Mouse (Mus musculus) limb, embryonic 11.5 days (tissue): ENCODE measurements around the gene Abhd12b. TPM values are rescaled to one million over a fixed set of nuclear protein-coding genes. Genes with fewer than 3 reads are reported as not detected.

Experiments
- ATAC-seq: fragments of 200-750 bp; cut with Nextera tagmentation; 2 replicates; pipeline ENCODE4 v1.8.0; 2017; ENCODE audit warnings: low read depth; ENCODE audit not compliant: insufficient number of reproducible peaks, low FRiP score, low TSS enrichment
- DNase-seq: peaks from one replicate; pipeline ENCODE4 v3.0.0-alpha.2; 2015; ENCODE audit warnings: low spot score
- H3K27ac ChIP-seq: fragments of 300-500 bp; sonication (generic); replicated peaks from 2 replicates; pipeline ENCODE4 v1.5.1; 2014; ENCODE audit warnings: low read depth, mild to moderate bottlenecking, low read length
- H3K27me3 ChIP-seq: fragments of 300-500 bp; sonication (generic); 2 replicates; pipeline ENCODE4 v1.6.1; 2014; ENCODE audit warnings: mild to moderate bottlenecking, low read length, mixed read lengths; ENCODE audit not compliant: control insufficient read depth, insufficient read depth
- H3K36me3 ChIP-seq: fragments of 300-500 bp; sonication (generic); 2 replicates; pipeline ENCODE4 v1.6.1; 2014; ENCODE audit warnings: mild to moderate bottlenecking, low read length, moderate library complexity, mixed read lengths; ENCODE audit not compliant: control insufficient read depth, insufficient read depth
- H3K4me1 ChIP-seq: fragments of 300-500 bp; sonication (generic); 2 replicates; pipeline ENCODE4 v1.6.1; 2014; ENCODE audit warnings: low read length, mixed read lengths; ENCODE audit not compliant: control insufficient read depth, insufficient read depth
- H3K4me2 ChIP-seq: fragments of 300-500 bp; sonication (generic); 2 replicates; pipeline ENCODE4 v1.6.1; 2014; ENCODE audit warnings: low read depth, mild to moderate bottlenecking, moderate library complexity; ENCODE audit not compliant: severe bottlenecking
- H3K4me3 ChIP-seq: fragments of 300-500 bp; sonication (generic); 2 replicates; pipeline ENCODE4 v1.5.1; 2014; ENCODE audit warnings: low read depth, low read length
- H3K9ac ChIP-seq: fragments of 300-500 bp; sonication (generic); 2 replicates; pipeline ENCODE4 v1.6.1; 2014; ENCODE audit warnings: mild to moderate bottlenecking, low read length
- H3K9me3 ChIP-seq: fragments of 300-500 bp; sonication (generic); 2 replicates; pipeline ENCODE4 v1.6.1; 2016; ENCODE audit warnings: low read length; ENCODE audit not compliant: control insufficient read depth
- WGBS: fragments of 180-500 bp; shearing (Covaris S2); extraction: QIAGEN DNeasy Blood & Tissue Kit; methylation state at CpG from one replicate; pipeline ENCODE4 v1.1.7; 2014; 5-methylcytosine and 5-hydroxymethylcytosine counted together
- polyA plus RNA-seq: library from polyadenylated mRNA; unstranded; fragments of >200 nt; fragmentation: Nextera tagmentation; extraction: Ambion mirVana; gene quantifications from 2 replicates; pipeline ENCODE4 v1.2.1, GENCODE M21; 2014

The Abhd12b gene
- polyA plus RNA-seq: 0.15 TPM in 1 of 2 replicates, not detected in the other

GRCm38 (mm10) chr12:70153842-70154241, at the start of gene Abhd12b:
Abhd12b (plus strand) TSS chr12:70154142.
- 59% methylated on average over 3 of the region's 3 CpGs for WGBS
- no peak within 1 kb of the TSS for H3K4me2 ChIP-seq
- no peak for DNase-seq

GRCm38 (mm10) chr12:70104199-70104598, 49.7 kb upstream of the Abhd12b start:
- H3K4me1 ChIP-seq: 0 out of 2 replicates have a peak, but pooled peaks cover 6% of the 10 kb centered on the region
- no peak for DNase-seq

More at GRCm38 (mm10) chr12:70153842-70154241, at the start of gene Abhd12b:
- H3K4me1 ChIP-seq: 0 out of 2 replicates have a peak, but pooled peaks cover 1% of the 10 kb centered on the region
- H3K27me3 ChIP-seq: no peaks in the 10 kb centered on the region
- H3K9me3 ChIP-seq: no peaks in the 10 kb centered on the region
- ATAC-seq: no peak
- no peaks in the 10 kb centered on the region for H3K36me3 ChIP-seq
- no peak within 1 kb of the TSS for H3K9ac ChIP-seq
- no peak within 1 kb of the TSS for H3K4me3 ChIP-seq
- H3K27ac ChIP-seq: no peak within 1 kb of the TSS

DNA sequence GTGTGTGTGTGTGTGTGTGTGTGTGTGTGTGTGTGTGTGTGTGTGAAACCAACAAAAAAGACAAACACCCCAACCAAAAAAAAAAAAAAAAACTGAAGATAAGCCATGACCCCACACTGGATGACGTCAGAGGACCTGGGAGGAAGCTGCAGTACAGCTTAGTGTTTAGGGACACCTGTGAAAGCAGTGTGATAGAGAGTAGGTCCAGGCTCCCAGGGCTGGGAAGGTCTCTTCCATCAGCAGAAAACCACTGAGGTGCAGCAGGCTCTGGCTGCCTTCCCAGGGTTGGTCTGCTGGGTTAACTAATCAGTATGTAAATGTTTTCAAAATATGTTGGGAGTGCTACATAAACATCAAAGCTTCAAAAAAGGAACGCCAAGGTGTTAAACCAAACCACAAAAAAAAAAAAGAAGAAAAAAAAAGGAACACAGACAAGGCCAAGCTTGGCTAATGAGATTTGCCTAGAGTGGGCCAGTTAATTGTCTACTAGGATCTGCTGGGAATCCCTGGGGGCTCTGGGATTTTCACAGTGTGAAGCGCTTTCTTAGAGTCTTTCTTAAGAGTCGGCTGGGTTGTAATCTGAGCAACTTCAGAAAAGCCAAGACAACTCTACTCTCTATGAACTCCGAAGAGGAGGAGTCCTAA, 49.0 kb upstream of the Abhd12b start:
- no peak overlapping the region for H3K4me3 ChIP-seq
- ATAC-seq (no peak), DNase-seq (no peak)
- 0 out of 2 replicates have a peak, but pooled peaks cover 6% of the 10 kb centered on the region for H3K4me1 ChIP-seq
- H3K9me3 ChIP-seq: no peaks in the 10 kb centered on the region
- no peak overlapping the region for H3K27ac ChIP-seq
- H3K9ac ChIP-seq: no peak overlapping the region
- no peaks in the 10 kb centered on the region for H3K36me3 ChIP-seq
- H3K4me2 ChIP-seq: no peak overlapping the region
- WGBS: 27% methylated on average over 5 of the region's 5 CpGs
- no peaks in the 10 kb centered on the region for H3K27me3 ChIP-seq

More at GRCm38 (mm10) chr12:70104199-70104598, 49.7 kb upstream of the Abhd12b start:
- no peak overlapping the region for H3K27ac ChIP-seq
- H3K9me3 ChIP-seq: no peaks in the 10 kb centered on the region
- ATAC-seq: no peak
- H3K27me3 ChIP-seq: no peaks in the 10 kb centered on the region
- WGBS: 52% methylated on average over 4 of the region's 4 CpGs
- H3K4me3 ChIP-seq: no peak overlapping the region
- no peak overlapping the region for H3K4me2 ChIP-seq
- H3K36me3 ChIP-seq: no peaks in the 10 kb centered on the region
- no peak overlapping the region for H3K9ac ChIP-seq

DNA sequence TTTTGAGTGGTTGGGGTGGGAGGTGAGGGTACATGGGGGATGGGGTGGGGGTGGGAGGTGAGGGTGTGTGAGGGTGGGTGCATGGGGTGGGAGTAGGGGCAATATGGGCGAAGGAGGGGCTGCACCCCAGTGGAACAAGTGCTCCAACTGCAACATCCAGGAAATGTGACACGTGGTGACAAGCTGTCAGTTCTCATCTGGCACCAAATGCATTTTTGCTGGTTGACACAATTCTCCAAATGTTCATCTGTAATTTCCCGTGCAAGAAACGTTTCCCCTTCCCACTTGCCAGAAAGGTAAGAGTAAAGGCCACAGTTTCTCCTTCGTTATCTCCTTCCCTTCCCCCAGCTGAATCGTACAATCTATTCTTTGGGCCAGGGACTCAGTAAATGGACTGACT, 48.1 kb upstream of the Abhd12b start:
- WGBS: 70% methylated on average over 6 of the region's 6 CpGs
- no peaks in the 10 kb centered on the region for H3K9me3 ChIP-seq
- no peak overlapping the region for H3K9ac ChIP-seq
- H3K4me1 ChIP-seq: peaks cover 10% of the 10 kb centered on the region; the same call in 1 of the 2 replicates
- H3K27ac ChIP-seq: no peak overlapping the region
- no peak overlapping the region for H3K4me2 ChIP-seq
- peaks cover 4% of the 10 kb centered on the region; the same call in 1 of the 2 replicates for H3K27me3 ChIP-seq
- DNase-seq (no peak), ATAC-seq (no peak)
- H3K4me3 ChIP-seq: no peak overlapping the region
- H3K36me3 ChIP-seq: no peaks in the 10 kb centered on the region

- Histone ChIP-seq H3K27me3 (peaks cover 4% of the 10 kb centered on the region; the same call in 1 of the 2 replicates), H3K9ac (no peak overlapping the region), H3K36me3 (no peaks in the 10 kb centered on the region), H3K4me3 (no peak overlapping the region), H3K4me1 (peaks cover 10% of the 10 kb centered on the region; the same call in 1 of the 2 replicates), H3K27ac (no peak overlapping the region), H3K9me3 (no peaks in the 10 kb centered on the region), H3K4me2 (no peak overlapping the region)
- ATAC-seq: no peak
- 75% methylated on average over 9 of the region's 9 CpGs for WGBS
- DNase-seq: no peak
Observed at GRCm38 (mm10) chr12:70106508-70106907, 47.4 kb upstream of the Abhd12b start.

DNA sequence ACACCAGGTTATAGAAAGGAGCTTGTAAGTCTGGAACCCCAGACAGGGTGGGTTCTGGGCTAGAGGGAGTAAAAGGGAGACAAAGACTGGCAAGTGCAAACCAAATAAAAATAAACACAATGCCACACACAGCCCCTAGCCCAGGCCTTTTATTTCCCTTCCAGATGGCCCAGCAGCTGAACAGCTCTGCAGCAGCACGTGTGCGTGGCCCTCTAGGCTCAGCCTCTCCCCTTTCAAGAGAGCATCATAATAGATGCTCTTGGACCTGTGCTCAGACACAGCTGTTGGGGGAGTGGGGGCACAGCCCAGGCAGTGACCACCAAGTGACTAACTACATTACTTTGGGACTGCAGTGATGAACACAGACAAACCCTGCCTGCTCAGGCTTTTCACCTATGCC, 45.8 kb upstream of the Abhd12b start:
- no peak overlapping the region for H3K27ac ChIP-seq
- ATAC-seq: peak; percentile 23
- H3K36me3 ChIP-seq: no peaks in the 10 kb centered on the region

GRCm38 (mm10) chr12:70109921-70110320, 44.0 kb upstream of the Abhd12b start:
- Histone ChIP-seq H3K27ac (no peak overlapping the region), H3K36me3 (no peaks in the 10 kb centered on the region), H3K9me3 (no peaks in the 10 kb centered on the region), H3K4me3 (no peak overlapping the region), H3K4me1 (peaks cover 10% of the 10 kb centered on the region; the same call in 1 of the 2 replicates), H3K9ac (no peak overlapping the region), H3K4me2 (no peak overlapping the region), H3K27me3 (peaks cover 9% of the 10 kb centered on the region; the same call in 1 of the 2 replicates)
- WGBS: 78% methylated on average over 6 of the region's 6 CpGs
- DNase-seq (no peak), ATAC-seq (no peak)

More for the DNA sequence above, 45.8 kb upstream of the Abhd12b start:
- peaks cover 7% of the 10 kb centered on the region; the same call in 1 of the 2 replicates for H3K27me3 ChIP-seq
- peaks cover 10% of the 10 kb centered on the region; the same call in 1 of the 2 replicates for H3K4me1 ChIP-seq
- 0% methylated on average over 2 of the region's 2 CpGs for WGBS
- no peaks in the 10 kb centered on the region for H3K9me3 ChIP-seq
- no peak overlapping the region for H3K4me2 ChIP-seq
- no peak overlapping the region for H3K4me3 ChIP-seq
- peak; percentile 46 for DNase-seq
- H3K9ac ChIP-seq: no peak overlapping the region

- Histone ChIP-seq H3K4me1 (peaks cover 10% of the 10 kb centered on the region; the same call in 1 of the 2 replicates), H3K9me3 (no peaks in the 10 kb centered on the region), H3K4me3 (peak overlapping the region; percentile 79), H3K27ac (no peak overlapping the region), H3K9ac (peak overlapping the region; percentile 83), H3K36me3 (no peaks in the 10 kb centered on the region), H3K27me3 (peaks cover 9% of the 10 kb centered on the region; the same call in 1 of the 2 replicates), H3K4me2 (peak overlapping the region; percentile 89)
- WGBS: 12% methylated on average over 23 of the region's 23 CpGs
- DNase-seq (peak; percentile 30), ATAC-seq (no peak)
Observed at GRCm38 (mm10) chr12:70110375-70111116, 43.4 kb upstream of the Abhd12b start.
